Mouse (Mus musculus): ENCODE data around the gene Myadml2. TPM values are rescaled to one million over a fixed set of nuclear protein-coding genes. Genes with fewer than 3 reads are reported as not detected.
"Not testable (repeated sequence)": the region's sequence is repeated elsewhere in the genome, so short reads cannot be mapped to it uniquely, and the experiment has no call there.

Myadml2 gene
- polyA plus RNA-seq, 1 experiment from 2014 or later, result not detected

- H3K36me3 ChIP-seq (ENCODE audit: control insufficient read depth, insufficient read depth, low read length), result peaks cover 6% of the 10 kb centered on the region; the same call in 1 of the 2 replicates
- no peak for ATAC-seq
- H3K4me3 ChIP-seq (ENCODE audit: low read length), result no peak overlapping the region
- no peak overlapping the region for H3K4me2 ChIP-seq (ENCODE audit: low read depth, low read length)
- H3K9ac ChIP-seq (ENCODE audit: low read depth, low read length), result no peak overlapping the region
- H3K27me3 ChIP-seq (replicated peaks; ENCODE audit: control insufficient read depth, insufficient read depth, low read length), result no peaks in the 10 kb centered on the region
- peaks cover 8% of the 10 kb centered on the region; the same call in 1 of the 2 replicates for H3K4me1 ChIP-seq (ENCODE audit: control insufficient read depth, insufficient read depth, low read length)
- H3K9me3 ChIP-seq (ENCODE audit: control insufficient read depth, low read length), result no peaks in the 10 kb centered on the region
- H3K27ac ChIP-seq (ENCODE audit: low read length), result no peak overlapping the region
- WGBS, result 86% methylated on average over 2 of the region's 2 CpGs
These were observed 36.7 kb upstream of the Myadml2 start for GRCm38 (mm10) chr11:120684660-120685059.

DNA sequence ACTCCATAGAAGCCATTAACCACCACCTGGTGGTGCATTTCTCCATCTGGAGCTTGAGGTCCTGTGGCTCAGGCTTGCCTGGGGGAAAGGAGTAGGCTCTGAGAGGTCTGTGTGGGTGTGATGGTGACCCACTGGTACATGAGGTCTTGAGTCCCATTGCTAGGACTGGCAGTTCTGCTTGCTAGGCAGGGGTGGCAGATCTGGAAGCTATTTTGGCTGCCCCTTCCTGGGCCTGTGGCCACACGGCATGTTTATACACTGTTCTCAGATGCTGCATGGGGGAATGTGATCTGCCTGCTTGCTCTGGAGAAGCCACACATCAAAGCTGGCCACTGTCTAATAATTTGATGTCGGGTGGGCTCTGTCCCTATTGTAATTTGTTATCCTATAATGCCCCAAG, 36.1 kb upstream of the Myadml2 start:
- Histone ChIP-seq H3K9ac (ENCODE audit: low read depth, low read length) (no peak overlapping the region), H3K36me3 (ENCODE audit: control insufficient read depth, insufficient read depth, low read length) (peaks cover 6% of the 10 kb centered on the region; the same call in 1 of the 2 replicates), H3K4me2 (ENCODE audit: low read depth, low read length) (no peak overlapping the region), H3K4me1 (ENCODE audit: control insufficient read depth, insufficient read depth, low read length) (peaks cover 8% of the 10 kb centered on the region; the same call in 1 of the 2 replicates), H3K27me3 (replicated peaks; ENCODE audit: control insufficient read depth, insufficient read depth, low read length) (no peaks in the 10 kb centered on the region), H3K27ac (ENCODE audit: low read length) (no peak overlapping the region), H3K9me3 (ENCODE audit: control insufficient read depth, low read length) (no peaks in the 10 kb centered on the region), H3K4me3 (ENCODE audit: low read length) (no peak overlapping the region)
- 82% methylated on average over 2 of the region's 2 CpGs for WGBS
- no peak for ATAC-seq

DNA sequence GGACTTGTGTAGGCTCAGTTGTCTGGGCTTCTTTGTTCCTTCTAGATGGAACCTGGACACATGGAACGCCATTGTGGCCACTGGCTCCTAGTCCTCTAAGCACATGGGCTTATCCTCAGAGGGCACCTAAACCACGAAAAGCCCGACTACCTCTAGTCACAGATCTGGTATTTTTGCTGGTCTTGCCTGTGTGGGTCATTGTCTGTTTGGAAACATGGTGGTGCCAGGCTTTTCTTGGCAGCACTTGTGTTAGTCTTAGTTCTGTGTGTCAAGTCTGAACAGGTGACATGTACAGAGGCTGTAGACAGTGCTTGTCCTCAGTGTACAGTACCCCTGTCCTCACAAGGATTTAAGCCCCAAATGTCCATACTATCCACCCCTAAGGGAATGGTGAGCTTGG, 35.6 kb upstream of the Myadml2 start:
- Histone ChIP-seq H3K4me2 (ENCODE audit: low read depth, low read length) (no peak overlapping the region), H3K27ac (ENCODE audit: low read length) (no peak overlapping the region), H3K27me3 (replicated peaks; ENCODE audit: control insufficient read depth, insufficient read depth, low read length) (no peaks in the 10 kb centered on the region), H3K9me3 (ENCODE audit: control insufficient read depth, low read length) (no peaks in the 10 kb centered on the region), H3K4me3 (ENCODE audit: low read length) (no peak overlapping the region), H3K4me1 (ENCODE audit: control insufficient read depth, insufficient read depth, low read length) (peaks cover 8% of the 10 kb centered on the region; the same call in 1 of the 2 replicates), H3K9ac (ENCODE audit: low read depth, low read length) (no peak overlapping the region), H3K36me3 (ENCODE audit: control insufficient read depth, insufficient read depth, low read length) (peaks cover 4% of the 10 kb centered on the region; the same call in 1 of the 2 replicates)
- no peak for ATAC-seq
- WGBS, result 94% methylated on average over 3 of the region's 3 CpGs

DNA sequence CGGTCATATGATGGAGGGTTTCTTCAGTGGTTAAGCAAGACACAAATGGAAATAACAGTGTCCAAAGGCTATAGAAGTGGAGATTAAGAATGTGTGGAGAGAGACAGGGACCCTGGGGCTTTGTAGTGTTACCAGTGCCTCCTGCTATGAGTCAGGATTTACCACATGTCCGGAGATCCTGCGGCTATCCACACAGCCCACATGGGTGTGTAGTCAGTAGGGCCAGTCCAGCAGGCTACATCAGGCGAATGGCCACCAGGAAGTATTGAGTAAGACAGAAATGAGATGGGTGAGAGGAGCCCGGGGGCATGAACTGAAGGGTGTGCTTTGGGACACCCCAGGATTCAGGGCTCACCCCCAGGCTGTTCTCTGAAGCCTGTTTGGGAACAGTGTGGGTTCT, 34.7 kb upstream of the Myadml2 start:
- peaks cover 4% of the 10 kb centered on the region; the same call in 1 of the 2 replicates for H3K36me3 ChIP-seq (ENCODE audit: control insufficient read depth, insufficient read depth, low read length)
- ATAC-seq, result no peak
- peaks cover 8% of the 10 kb centered on the region; the same call in 1 of the 2 replicates for H3K4me1 ChIP-seq (ENCODE audit: control insufficient read depth, insufficient read depth, low read length)
- WGBS, result 96% methylated on average over 5 of the region's 5 CpGs
- no peak overlapping the region for H3K9ac ChIP-seq (ENCODE audit: low read depth, low read length)
- no peaks in the 10 kb centered on the region for H3K27me3 ChIP-seq (replicated peaks; ENCODE audit: control insufficient read depth, insufficient read depth, low read length)
- no peaks in the 10 kb centered on the region for H3K9me3 ChIP-seq (ENCODE audit: control insufficient read depth, low read length)
- no peak overlapping the region for H3K27ac ChIP-seq (ENCODE audit: low read length)
- H3K4me2 ChIP-seq (ENCODE audit: low read depth, low read length), result no peak overlapping the region
- no peak overlapping the region for H3K4me3 ChIP-seq (ENCODE audit: low read length)

DNA sequence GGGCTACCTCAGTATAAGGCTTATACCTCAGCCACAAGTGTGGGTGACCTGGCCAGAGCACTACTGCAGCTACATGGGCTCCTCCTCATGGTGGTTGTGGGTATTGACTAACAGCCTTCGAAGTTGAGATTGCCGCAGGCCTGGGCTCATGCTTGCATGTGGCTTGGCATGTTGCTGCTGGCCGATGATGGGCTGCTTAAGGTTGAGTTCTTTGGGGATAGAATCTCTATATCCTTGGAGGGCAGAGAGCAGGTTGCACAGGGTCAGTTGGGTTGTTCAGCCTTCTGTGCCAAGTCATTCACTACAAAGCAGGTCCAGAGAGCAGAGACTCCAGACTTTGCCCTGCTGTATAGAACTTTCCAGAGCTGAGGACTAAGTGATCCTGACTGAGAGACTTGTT, 32.0 kb upstream of the Myadml2 start:
- Histone ChIP-seq H3K27me3 (replicated peaks; ENCODE audit: control insufficient read depth, insufficient read depth, low read length) (no peaks in the 10 kb centered on the region), H3K9ac (ENCODE audit: low read depth, low read length) (no peak overlapping the region), H3K36me3 (ENCODE audit: control insufficient read depth, insufficient read depth, low read length) (0 out of 2 replicates have a peak, but pooled peaks cover 4% of the 10 kb centered on the region), H3K27ac (ENCODE audit: low read length) (no peak overlapping the region), H3K9me3 (ENCODE audit: control insufficient read depth, low read length) (no peaks in the 10 kb centered on the region), H3K4me3 (ENCODE audit: low read length) (no peak overlapping the region), H3K4me1 (ENCODE audit: control insufficient read depth, insufficient read depth, low read length) (peaks cover 4% of the 10 kb centered on the region; the same call in 1 of the 2 replicates), H3K4me2 (ENCODE audit: low read depth, low read length) (no peak overlapping the region)
- peak; percentile 49 for ATAC-seq
- WGBS, result 80% methylated on average over 3 of the region's 3 CpGs

GRCm38 (mm10) chr11:120676951-120677350, 29.0 kb upstream of the Myadml2 start:
- peaks cover 9% of the 10 kb centered on the region; the same call in 1 of the 2 replicates for H3K4me1 ChIP-seq (ENCODE audit: control insufficient read depth, insufficient read depth, low read length)
- no peak overlapping the region for H3K4me3 ChIP-seq (ENCODE audit: low read length)
- 0 out of 2 replicates have a peak, but pooled peaks cover 4% of the 10 kb centered on the region for H3K36me3 ChIP-seq (ENCODE audit: control insufficient read depth, insufficient read depth, low read length)
- H3K9ac ChIP-seq (ENCODE audit: low read depth, low read length), result no peak overlapping the region
- no peaks in the 10 kb centered on the region for H3K9me3 ChIP-seq (ENCODE audit: control insufficient read depth, low read length)
- 78% methylated on average over 4 of the region's 4 CpGs for WGBS
- no peak for ATAC-seq
- H3K27me3 ChIP-seq (replicated peaks; ENCODE audit: control insufficient read depth, insufficient read depth, low read length), result no peaks in the 10 kb centered on the region
- H3K4me2 ChIP-seq (ENCODE audit: low read depth, low read length), result no peak overlapping the region
- H3K27ac ChIP-seq (ENCODE audit: low read length), result no peak overlapping the region

DNA sequence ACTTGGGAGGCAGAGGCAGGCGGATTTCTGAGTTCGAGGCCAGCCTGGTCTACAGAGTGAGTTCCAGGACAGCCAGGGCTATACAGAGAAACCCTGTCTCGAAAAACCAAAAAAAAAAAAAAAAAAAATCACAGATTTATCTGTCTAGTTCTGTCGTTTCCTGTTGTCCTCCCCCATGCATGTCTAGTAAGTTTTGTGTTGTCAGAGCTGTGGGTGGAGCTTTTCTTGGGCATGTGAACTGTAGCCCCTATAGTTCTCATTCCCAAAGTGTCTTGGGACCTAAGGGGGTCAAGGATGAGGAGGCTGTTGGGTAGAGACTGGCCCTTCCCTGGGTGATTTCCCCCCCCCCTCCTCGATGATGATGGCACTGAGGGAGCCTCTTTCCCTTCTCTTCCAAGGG, 27.9 kb upstream of the Myadml2 start:
- H3K27ac ChIP-seq (ENCODE audit: low read length); H3K9ac ChIP-seq (ENCODE audit: low read depth, low read length); H3K4me2 ChIP-seq (ENCODE audit: low read depth, low read length); H3K36me3 ChIP-seq (ENCODE audit: control insufficient read depth, insufficient read depth, low read length); H3K4me3 ChIP-seq (ENCODE audit: low read length); ATAC-seq; H3K27me3 ChIP-seq (replicated peaks; ENCODE audit: control insufficient read depth, insufficient read depth, low read length); H3K9me3 ChIP-seq (ENCODE audit: control insufficient read depth, low read length); H3K4me1 ChIP-seq (ENCODE audit: control insufficient read depth, insufficient read depth, low read length): not testable (repeated sequence)
- 86% methylated on average over 5 of the region's 5 CpGs for WGBS

DNA sequence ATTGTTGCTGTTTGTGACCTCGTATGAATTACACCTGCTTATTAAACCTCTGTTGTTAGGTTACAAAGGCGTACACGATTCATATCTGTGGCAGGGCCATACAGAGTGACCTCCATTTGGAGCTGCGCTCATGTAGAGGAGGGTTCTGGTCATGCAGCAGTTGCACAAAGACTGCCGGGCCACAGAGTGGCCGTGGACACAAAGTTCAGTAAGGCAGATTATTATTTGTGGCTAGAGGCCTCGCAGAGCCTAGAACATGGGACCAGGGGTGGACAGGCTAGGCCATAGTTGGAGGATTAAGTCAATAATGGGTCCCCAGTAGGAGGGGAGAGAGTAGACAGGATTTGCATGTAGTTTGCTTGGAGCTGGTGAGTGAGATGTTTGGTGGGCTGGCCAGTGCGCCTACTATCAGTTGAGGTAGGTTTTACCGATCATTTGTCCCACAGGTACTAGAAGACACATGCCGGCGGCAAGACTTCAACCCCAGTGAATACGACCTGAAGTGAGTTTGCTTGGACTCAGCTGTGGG, 25.7 kb upstream of the Myadml2 start:
- Histone ChIP-seq H3K27ac (ENCODE audit: low read length) (peak overlapping the region; percentile 73), H3K9ac (ENCODE audit: low read depth, low read length) (peak overlapping the region; percentile 74), H3K4me2 (ENCODE audit: low read depth, low read length) (peak overlapping the region; percentile 67), H3K4me3 (ENCODE audit: low read length) (peak overlapping the region; percentile 75), H3K9me3 (ENCODE audit: control insufficient read depth, low read length) (no peaks in the 10 kb centered on the region), H3K27me3 (replicated peaks; ENCODE audit: control insufficient read depth, insufficient read depth, low read length) (no peaks in the 10 kb centered on the region), H3K4me1 (ENCODE audit: control insufficient read depth, insufficient read depth, low read length) (peaks cover 5% of the 10 kb centered on the region; the same call in 1 of the 2 replicates), H3K36me3 (ENCODE audit: control insufficient read depth, insufficient read depth, low read length) (no peaks in the 10 kb centered on the region)
- peak; percentile 31 for ATAC-seq
- WGBS, result 35% methylated on average over 12 of the region's 12 CpGs

DNA sequence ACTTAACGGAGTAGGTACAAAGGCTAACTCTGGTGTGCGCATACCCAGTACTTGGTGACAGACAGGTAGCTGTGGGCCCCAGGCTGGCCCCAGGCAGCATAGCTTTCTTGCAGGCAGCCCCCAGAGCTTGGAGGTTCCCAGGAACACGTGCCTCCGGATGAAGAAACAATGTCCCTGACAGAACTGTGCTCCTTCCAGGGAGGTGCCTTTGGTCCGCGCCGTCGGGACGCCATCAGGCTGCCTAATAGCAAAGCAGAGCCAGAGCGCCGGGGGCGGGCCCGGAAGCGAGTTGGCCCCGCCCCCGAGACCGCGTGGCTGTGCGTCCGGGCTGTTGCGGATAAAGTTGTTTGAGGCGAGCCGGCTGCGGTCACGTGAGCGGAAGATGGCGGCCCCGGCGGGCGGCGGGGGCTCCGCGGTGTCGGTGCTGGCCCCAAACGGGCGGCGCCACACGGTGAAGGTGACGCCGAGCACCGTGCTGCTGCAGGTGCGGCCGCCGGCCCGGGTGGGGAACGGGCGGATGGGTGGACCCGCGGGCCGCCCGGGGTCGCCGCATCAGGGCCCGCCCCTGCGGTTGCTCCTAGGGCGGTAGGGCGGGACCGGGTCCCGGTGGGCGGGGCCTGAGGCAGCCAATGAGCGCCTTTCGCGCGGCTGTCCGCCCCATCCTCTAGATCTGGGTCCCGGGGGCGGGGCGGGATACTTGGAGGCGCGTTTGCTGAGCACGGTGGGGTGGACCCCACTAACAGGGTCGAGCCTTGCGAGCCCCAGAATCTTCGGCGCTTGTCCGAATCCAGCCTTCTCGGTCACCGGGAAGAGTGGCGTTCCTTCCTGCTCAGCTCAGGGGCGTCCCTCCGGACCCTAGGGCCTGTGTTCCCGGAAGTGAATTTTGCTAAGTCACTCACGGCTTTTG, 25.0 kb upstream of the Myadml2 start, which contains the start of gene Aspscr1:
TSS of gene Aspscr1 (plus strand) at position 287 of the 907 bp plus-strand sequence.
- H3K27ac ChIP-seq (ENCODE audit: low read length), result peak within 1 kb of the TSS; percentile 73
- WGBS, result 1% methylated on average over 82 of the region's 83 CpGs
- peak within 1 kb of the TSS; percentile 74 for H3K9ac ChIP-seq (ENCODE audit: low read depth, low read length)
- H3K4me2 ChIP-seq (ENCODE audit: low read depth, low read length), result peak within 1 kb of the TSS; percentile 67
- no peaks in the 10 kb centered on the region for H3K9me3 ChIP-seq (ENCODE audit: control insufficient read depth, low read length)
- peak within 1 kb of the TSS; percentile 75 for H3K4me3 ChIP-seq (ENCODE audit: low read length)
- no peaks in the 10 kb centered on the region for H3K36me3 ChIP-seq (ENCODE audit: control insufficient read depth, insufficient read depth, low read length)
- no peaks in the 10 kb centered on the region for H3K27me3 ChIP-seq (replicated peaks; ENCODE audit: control insufficient read depth, insufficient read depth, low read length)
- ATAC-seq, result peak; percentile 97
- H3K4me1 ChIP-seq (ENCODE audit: control insufficient read depth, insufficient read depth, low read length), result peaks cover 5% of the 10 kb centered on the region; the same call in 1 of the 2 replicates
